Mouse (Mus musculus): ENCODE results near the gene Gabpb1. TPM values are rescaled to one million over a fixed set of nuclear protein-coding genes. Genes with fewer than 3 reads are reported as not detected.

Gene Gabpb1
- total and polyA plus RNA-seq, 3 experiments: 11.7 to 17.8 TPM; not detected in 1

GRCm38 (mm10) chr2:126695285-126695684 is 19.1 kb upstream of the Gabpb1 start:
- Histone ChIP-seq H3K36me3 (ENCODE audit: control insufficient read depth in 1 of 2, insufficient read depth in 2 of 2, low read length in 2 of 2) (no peaks in the 10 kb centered on the region), H3K9ac (ENCODE audit: control insufficient read depth, low read depth, low read length, poor library complexity, severe bottlenecking) (no peak overlapping the region), H3K4me1 (ENCODE audit: control insufficient read depth in 1 of 2, insufficient read depth in 2 of 2, low read length in 2 of 2) (no peaks in the 10 kb centered on the region), H3K4me3 (ENCODE audit: control insufficient read depth in 1 of 2, insufficient read depth in 1 of 2, low read depth in 2 of 2, low read length in 2 of 2) (no peak overlapping the region), H3K27me3 (ENCODE audit: control insufficient read depth in 1 of 2, insufficient read depth in 2 of 2, low read length in 2 of 2) (peaks cover 0 to 8% of the 10 kb centered on the region in 2 experiments; a peak in 3 of 4 replicates), H3K79me2 (ENCODE audit: control insufficient read depth, insufficient read depth, low read length, poor library complexity) (no peaks in the 10 kb centered on the region), H3K27ac (ENCODE audit: control insufficient read depth, low read depth, low read length) (no peak overlapping the region), H3K9me3 (replicated peaks; ENCODE audit: insufficient read depth, low read length) (no peaks in the 10 kb centered on the region)
- no peak for DNase-seq (ENCODE audit: low read depth, low spot score)
- TF ChIP-seq TAL1 (IDR thresholded peaks at IDR 0.05; ENCODE audit: low read length): no peak
- no peak for TF ChIP-seq GABPA (IDR thresholded peaks at IDR 0.05; ENCODE audit: low read depth, low read length)
- no peak for TF ChIP-seq HCFC1 (IDR thresholded peaks at IDR 0.05; ENCODE audit: low read depth, low read length)
- TF ChIP-seq MXI1 (IDR thresholded peaks at IDR 0.05; ENCODE audit: low read depth, low read length): no peak
- no peak for TF ChIP-seq EP300 (IDR thresholded peaks at IDR 0.05; ENCODE audit: low read depth in 1 of 2, low read length in 2 of 2)
- TF ChIP-seq USF1 (IDR thresholded peaks at IDR 0.05; ENCODE audit: low read depth, low read length): no peak
- TF ChIP-seq ZMIZ1 (IDR thresholded peaks at IDR 0.05; ENCODE audit: low read depth, low read length): no peak
- no peak for TF ChIP-seq SMC3 (IDR thresholded peaks at IDR 0.05; ENCODE audit: low read depth, low read length)
- TF ChIP-seq ZKSCAN1 (IDR thresholded peaks at IDR 0.05; ENCODE audit: low read depth, low read length): no peak
- no peak for TF ChIP-seq JUND (IDR thresholded peaks at IDR 0.05; ENCODE audit: low read depth, low read length)
- no peak for TF ChIP-seq ZC3H11A (IDR thresholded peaks at IDR 0.05; ENCODE audit: low read depth, low read length)
- TF ChIP-seq NELFE (IDR thresholded peaks at IDR 0.05; ENCODE audit: low read depth, low read length): no peak

GRCm38 (mm10) chr2:126691290-126691689 is 15.2 kb upstream of the Gabpb1 start:
- Histone ChIP-seq H3K4me3 (ENCODE audit: control insufficient read depth in 1 of 2, insufficient read depth in 1 of 2, low read depth in 2 of 2, low read length in 2 of 2) (no peak overlapping the region), H3K36me3 (ENCODE audit: control insufficient read depth in 1 of 2, insufficient read depth in 2 of 2, low read length in 2 of 2) (no peaks in the 10 kb centered on the region), H3K4me1 (ENCODE audit: control insufficient read depth in 1 of 2, insufficient read depth in 2 of 2, low read length in 2 of 2) (no peaks in the 10 kb centered on the region), H3K27ac (ENCODE audit: control insufficient read depth, low read depth, low read length) (no peak overlapping the region), H3K27me3 (ENCODE audit: control insufficient read depth in 1 of 2, insufficient read depth in 2 of 2, low read length in 2 of 2) (peaks cover 0 to 5% of the 10 kb centered on the region in 2 experiments; a peak in 3 of 4 replicates), H3K9me3 (replicated peaks; ENCODE audit: insufficient read depth, low read length) (no peaks in the 10 kb centered on the region), H3K79me2 (ENCODE audit: control insufficient read depth, insufficient read depth, low read length, poor library complexity) (no peaks in the 10 kb centered on the region), H3K9ac (ENCODE audit: control insufficient read depth, low read depth, low read length, poor library complexity, severe bottlenecking) (no peak overlapping the region)
- no peak for TF ChIP-seq POLR2A (IDR thresholded peaks at IDR 0.05; ENCODE audit: control insufficient read depth in 1 of 2, insufficient read depth in 1 of 2, low read depth in 1 of 2, low read length in 2 of 2, poor library complexity in 1 of 2)
- TF ChIP-seq ZNF384 (IDR thresholded peaks at IDR 0.05; ENCODE audit: low read depth, low read length): no peak
- no peak for TF ChIP-seq SIN3A (IDR thresholded peaks at IDR 0.05; ENCODE audit: low read length)
- TF ChIP-seq UBTF (IDR thresholded peaks at IDR 0.05; ENCODE audit: borderline replicate concordance, insufficient read depth, low read depth, low read length): no peak
- no peak for TF ChIP-seq E2F4 (IDR thresholded peaks at IDR 0.05; ENCODE audit: borderline replicate concordance, low read depth, low read length)
- no peak for TF ChIP-seq POLR2AphosphoS2 (IDR thresholded peaks at IDR 0.05; ENCODE audit: low read length)
- TF ChIP-seq MAX (IDR thresholded peaks at IDR 0.05; ENCODE audit: low read length): no peak
- TF ChIP-seq BHLHE40 (IDR thresholded peaks at IDR 0.05; ENCODE audit: borderline replicate concordance, low read depth, low read length): no peak
- no peak for TF ChIP-seq RAD21 (IDR thresholded peaks at IDR 0.05; ENCODE audit: low read depth, low read length)
- TF ChIP-seq TCF12 (IDR thresholded peaks at IDR 0.05; ENCODE audit: low read depth, low read length): no peak
- no peak for TF ChIP-seq TBP (IDR thresholded peaks at IDR 0.05; ENCODE audit: low read depth, low read length)
- DNase-seq (ENCODE audit: low read depth, low spot score): no peak
